Mouse (Mus musculus) CH12.LX (cell line): ENCODE measurements at regions not wholly inside any gene's neighbourhood (a gene's known extent, or its start where the extent isn't known, plus 50 kb on each side); places are given as distances from the start of the nearest gene placed in this dataset.

Experiments used
- BHLHE40 ChIP-seq: IDR thresholded peaks from 2 replicates; pipeline ENCODE4 v1.6.1; 2011; ENCODE audit warnings: mild to moderate bottlenecking, low read depth, low read length, improper control_type of control experiment
- CTCF ChIP-seq, 2 experiments: IDR thresholded peaks in 1 of 2; conservative IDR thresholded peaks in 1 of 2; 2 replicates each; pipeline ENCODE4 v1.5.1; 2011 to 2012; ENCODE audit warnings: low read depth in 2 of 2, low read length in 2 of 2, improper control_type of control experiment in 1 of 2, inconsistent platforms in 1 of 2, mild to moderate bottlenecking in 1 of 2, moderate library complexity in 1 of 2
- EP300 ChIP-seq: IDR thresholded peaks from 2 replicates; pipeline ENCODE4 v1.6.1; 2011; ENCODE audit warnings: low read length, improper control_type of control experiment
- MYC ChIP-seq: IDR thresholded peaks from 2 replicates; pipeline ENCODE4 v1.6.1; 2011; ENCODE audit warnings: low read depth, mild to moderate bottlenecking, improper control_type of control experiment, low read length
- POLR2A ChIP-seq: IDR thresholded peaks from 2 replicates; pipeline ENCODE4 v1.6.1; 2011; ENCODE audit warnings: low read depth, mild to moderate bottlenecking, improper control_type of control experiment, low read length
- RCOR1 ChIP-seq: conservative IDR thresholded peaks from 2 replicates; pipeline ENCODE4 v1.6.1; 2012; ENCODE audit warnings: low read depth, mild to moderate bottlenecking, inconsistent platforms, low read length, improper control_type of control experiment
- ZC3H11A ChIP-seq: IDR thresholded peaks from 2 replicates; pipeline ENCODE4 v1.6.1; 2012; ENCODE audit warnings: low read depth, mild to moderate bottlenecking, inconsistent platforms, low read length, improper control_type of control experiment

DNA sequence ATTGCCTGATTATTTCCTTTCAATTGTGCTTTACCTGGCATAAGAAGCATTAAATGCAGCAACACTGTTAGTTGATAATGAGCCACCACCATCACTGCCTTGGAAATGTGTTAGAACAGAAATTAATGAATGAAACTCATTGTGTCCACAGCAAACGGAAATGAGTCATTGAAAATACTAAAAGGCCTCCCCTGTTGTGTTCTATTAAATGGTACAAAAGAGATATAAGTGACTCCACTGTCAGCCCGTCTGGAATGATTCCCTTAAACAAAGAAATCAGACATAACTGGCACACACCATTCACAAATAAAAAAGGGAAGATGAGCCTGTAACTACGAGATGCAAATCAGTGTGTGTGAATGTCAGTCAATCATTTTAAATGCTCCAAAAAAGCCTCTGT lies 764.8 kb upstream of the Jmjd1c start:
- no peak for TF ChIP-seq CTCF (conservative IDR thresholded peaks at IDR 0.05 in 1 of 2, IDR thresholded peaks at IDR 0.05 in 1 of 2; ENCODE audit: low read depth in 2 of 2, low read length in 2 of 2)
- no peak for TF ChIP-seq BHLHE40
- no peak for TF ChIP-seq POLR2A
- TF ChIP-seq MYC = no peak
- TF ChIP-seq RCOR1 = no peak
- no peak for TF ChIP-seq ZC3H11A
- TF ChIP-seq EP300 = no peak
